Mouse (Mus musculus) stomach, embryonic 14.5 days (tissue): ENCODE measurements around the gene Nfib. TPM values are rescaled to one million over a fixed set of nuclear protein-coding genes. Genes with fewer than 3 reads are reported as not detected.
A peak's percentile ranks its signal among the peaks of the same experiment; 100 is the strongest.
"Not testable (repeated sequence)": the region's sequence is repeated elsewhere in the genome, so short reads cannot be mapped to it uniquely, and the experiment has no call there.

Experiments
- ATAC-seq: fragments of 200-750 bp; cut with Nextera tagmentation; 2 replicates; pipeline ENCODE4 v1.8.0; 2017; ENCODE audit warnings: low read depth, moderate TSS enrichment; ENCODE audit not compliant: insufficient number of reproducible peaks, insufficient read depth, low FRiP score
- H3K27ac ChIP-seq: fragments of 300-500 bp; sonication (generic); 2 replicates; pipeline ENCODE4 v1.5.1; 2014; ENCODE audit warnings: mild to moderate bottlenecking, low read length, moderate library complexity, mixed read lengths
- H3K27me3 ChIP-seq: fragments of 300-500 bp; sonication (generic); 2 replicates; pipeline ENCODE4 v1.6.1; 2014; ENCODE audit warnings: low read length, control low read depth, mixed read lengths; ENCODE audit not compliant: control insufficient read depth, insufficient read depth
- H3K36me3 ChIP-seq: fragments of 300-500 bp; sonication (generic); 2 replicates; pipeline ENCODE4 v1.6.1; 2014; ENCODE audit warnings: mild to moderate bottlenecking, control low read depth, low read length, moderate library complexity, mixed read lengths; ENCODE audit not compliant: control insufficient read depth, insufficient read depth
- H3K4me1 ChIP-seq: fragments of 300-500 bp; sonication (generic); 2 replicates; pipeline ENCODE4 v1.6.1; 2014; ENCODE audit warnings: low read length, control low read depth, mixed read lengths; ENCODE audit not compliant: control insufficient read depth, insufficient read depth
- H3K4me2 ChIP-seq: fragments of 300-500 bp; sonication (generic); replicated peaks from 2 replicates; pipeline ENCODE4 v1.6.1; 2014; ENCODE audit warnings: low read depth, low read length, control low read depth
- H3K4me3 ChIP-seq: fragments of 300-500 bp; sonication (generic); 2 replicates; pipeline ENCODE4 v1.5.1; 2014; ENCODE audit warnings: low read depth, low read length, control low read depth
- H3K9ac ChIP-seq: fragments of 300-500 bp; sonication (generic); replicated peaks from 2 replicates; pipeline ENCODE4 v1.6.1; 2014; ENCODE audit warnings: low read depth, mild to moderate bottlenecking, control low read depth, low read length, moderate library complexity, mixed read lengths
- H3K9me3 ChIP-seq: fragments of 300-500 bp; sonication (generic); 2 replicates; pipeline ENCODE4 v1.6.1; 2016; ENCODE audit warnings: low read depth, low read length, control low read depth; ENCODE audit not compliant: control insufficient read depth
- WGBS: fragments of 180-500 bp; shearing (Covaris S2); extraction: QIAGEN DNeasy Blood & Tissue Kit; methylation state at CpG from one replicate; pipeline ENCODE4 v1.1.7; 2014; 5-methylcytosine and 5-hydroxymethylcytosine counted together
- polyA plus RNA-seq: library from polyadenylated mRNA; unstranded; fragments of >200 nt; fragmentation: Nextera tagmentation; extraction: Ambion mirVana; gene quantifications from 2 replicates; pipeline ENCODE4 v1.2.1, GENCODE M21; 2014

Nfib gene
- polyA plus RNA-seq, 1 experiment from 2014 or later, result 94.5 TPM

- 40% methylated on average over 14 of the region's 14 CpGs for WGBS
- H3K4me1 ChIP-seq, result peaks cover 14% of the 10 kb centered on the region
- no peak overlapping the region for H3K4me2 ChIP-seq
- H3K9me3 ChIP-seq, result no peaks in the 10 kb centered on the region
- H3K36me3 ChIP-seq, result no peaks in the 10 kb centered on the region
- ATAC-seq, result no peak; the same call in 1 of the 2 replicates
- no peaks in the 10 kb centered on the region for H3K27me3 ChIP-seq
- 0 out of 2 replicates have a peak overlapping the region, but pooled peaks have one; percentile 44 for H3K27ac ChIP-seq
- no peak overlapping the region for H3K9ac ChIP-seq
- no peak overlapping the region for H3K4me3 ChIP-seq
These were observed 437.4 kb downstream of the Nfib start for GRCm38 (mm10) chr4:82267832-82268778.

- Histone ChIP-seq H3K27ac (peak overlapping the region; percentile 70), H3K9ac (no peak overlapping the region), H3K36me3 (no peaks in the 10 kb centered on the region), H3K27me3 (no peaks in the 10 kb centered on the region), H3K4me2 (peak overlapping the region; percentile 3; the same call in 1 of the 2 replicates), H3K9me3 (no peaks in the 10 kb centered on the region), H3K4me1 (peaks cover 14% of the 10 kb centered on the region), H3K4me3 (no peak overlapping the region)
- no peak; the same call in 1 of the 2 replicates for ATAC-seq
- WGBS, result 22% methylated on average over 4 of the region's 4 CpGs
These were observed 439.4 kb downstream of the Nfib start for GRCm38 (mm10) chr4:82266066-82266619.

- H3K27ac ChIP-seq, H3K4me1 ChIP-seq, H3K9me3 ChIP-seq, H3K36me3 ChIP-seq, H3K4me3 ChIP-seq, H3K27me3 ChIP-seq, H3K9ac ChIP-seq, H3K4me2 ChIP-seq, ATAC-seq: not testable (repeated sequence)
- 90% methylated on average over 1 of the region's 1 CpGs for WGBS
These were observed 447.0 kb downstream of the Nfib start for GRCm38 (mm10) chr4:82258545-82258944.

- no peak overlapping the region for H3K4me3 ChIP-seq
- no peak overlapping the region for H3K9ac ChIP-seq
- no peak for ATAC-seq
- H3K9me3 ChIP-seq, result no peaks in the 10 kb centered on the region
- H3K4me1 ChIP-seq, result peaks cover 6% of the 10 kb centered on the region; the same call in 1 of the 2 replicates
- 66% methylated on average over 8 of the region's 8 CpGs for WGBS
- H3K4me2 ChIP-seq, result no peak overlapping the region
- no peaks in the 10 kb centered on the region for H3K36me3 ChIP-seq
- H3K27me3 ChIP-seq, result no peaks in the 10 kb centered on the region
- no peak overlapping the region for H3K27ac ChIP-seq
These were observed 453.5 kb downstream of the Nfib start for GRCm38 (mm10) chr4:82252054-82252453.

- no peak overlapping the region for H3K9ac ChIP-seq
- WGBS, result 5% methylated on average over 5 of the region's 5 CpGs
- H3K27me3 ChIP-seq, result no peaks in the 10 kb centered on the region
- H3K4me2 ChIP-seq, result no peak overlapping the region
- peaks cover 6% of the 10 kb centered on the region; the same call in 1 of the 2 replicates for H3K4me1 ChIP-seq
- peak overlapping the region; percentile 95 for H3K27ac ChIP-seq
- ATAC-seq, result peak; percentile 83; the same call in 1 of the 2 replicates
- H3K36me3 ChIP-seq, result no peaks in the 10 kb centered on the region
- no peaks in the 10 kb centered on the region for H3K9me3 ChIP-seq
- no peak overlapping the region for H3K4me3 ChIP-seq
These were observed 455.2 kb downstream of the Nfib start for GRCm38 (mm10) chr4:82250355-82250659.

- no peak overlapping the region for H3K4me2 ChIP-seq
- H3K27me3 ChIP-seq, result no peaks in the 10 kb centered on the region
- H3K4me3 ChIP-seq, result no peak overlapping the region
- ATAC-seq, result peak; percentile 86; the same call in 1 of the 2 replicates
- WGBS, result 17% methylated on average over 11 of the region's 11 CpGs
- H3K9me3 ChIP-seq, result no peaks in the 10 kb centered on the region
- no peaks in the 10 kb centered on the region for H3K36me3 ChIP-seq
- H3K9ac ChIP-seq, result no peak overlapping the region
- H3K4me1 ChIP-seq, result peaks cover 6% of the 10 kb centered on the region; the same call in 1 of the 2 replicates
- H3K27ac ChIP-seq, result peak overlapping the region; percentile 95
These were observed 455.8 kb downstream of the Nfib start for GRCm38 (mm10) chr4:82249518-82250354.

GRCm38 (mm10) chr4:82248961-82249360 is 456.6 kb downstream of the Nfib start:
- peaks cover 6% of the 10 kb centered on the region; the same call in 1 of the 2 replicates for H3K4me1 ChIP-seq
- WGBS, result 73% methylated on average over 1 of the region's 1 CpGs
- no peaks in the 10 kb centered on the region for H3K36me3 ChIP-seq
- peak overlapping the region; percentile 95 for H3K27ac ChIP-seq
- no peak overlapping the region for H3K4me3 ChIP-seq
- ATAC-seq, result no peak
- H3K9ac ChIP-seq, result no peak overlapping the region
- no peaks in the 10 kb centered on the region for H3K9me3 ChIP-seq
- no peak overlapping the region for H3K4me2 ChIP-seq
- H3K27me3 ChIP-seq, result no peaks in the 10 kb centered on the region

GRCm38 (mm10) chr4:82248031-82248430 is 457.5 kb downstream of the Nfib start:
- Histone ChIP-seq H3K27ac (no peak overlapping the region; the same call in 1 of the 2 replicates), H3K4me3 (no peak overlapping the region), H3K4me2 (no peak overlapping the region), H3K9ac (no peak overlapping the region), H3K27me3 (no peaks in the 10 kb centered on the region), H3K9me3 (no peaks in the 10 kb centered on the region), H3K36me3 (no peaks in the 10 kb centered on the region), H3K4me1 (peaks cover 6% of the 10 kb centered on the region; the same call in 1 of the 2 replicates)
- no peak for ATAC-seq
- 81% methylated on average over 5 of the region's 5 CpGs for WGBS
